Mouse (Mus musculus) layer of hippocampus, adult 18-20 months (tissue): ENCODE data around the gene Obsl1. TPM values are rescaled to one million over a fixed set of nuclear protein-coding genes. Genes with fewer than 3 reads are reported as not detected.

Experiments used
- DNase-seq, 2 experiments: peaks; one replicate each; pipeline ENCODE4 v3.0.0; 2022; ENCODE audit warnings: low spot score in 2 of 2
- total RNA-seq, 2 experiments: library from RNA; stranded (reverse); gene quantifications; 2 replicates each; pipeline ENCODE4 v1.2.3; 2021

Obsl1 gene
- total RNA-seq, 2 experiments from 2014 or later = 18.3 to 19.2 TPM

DNA sequence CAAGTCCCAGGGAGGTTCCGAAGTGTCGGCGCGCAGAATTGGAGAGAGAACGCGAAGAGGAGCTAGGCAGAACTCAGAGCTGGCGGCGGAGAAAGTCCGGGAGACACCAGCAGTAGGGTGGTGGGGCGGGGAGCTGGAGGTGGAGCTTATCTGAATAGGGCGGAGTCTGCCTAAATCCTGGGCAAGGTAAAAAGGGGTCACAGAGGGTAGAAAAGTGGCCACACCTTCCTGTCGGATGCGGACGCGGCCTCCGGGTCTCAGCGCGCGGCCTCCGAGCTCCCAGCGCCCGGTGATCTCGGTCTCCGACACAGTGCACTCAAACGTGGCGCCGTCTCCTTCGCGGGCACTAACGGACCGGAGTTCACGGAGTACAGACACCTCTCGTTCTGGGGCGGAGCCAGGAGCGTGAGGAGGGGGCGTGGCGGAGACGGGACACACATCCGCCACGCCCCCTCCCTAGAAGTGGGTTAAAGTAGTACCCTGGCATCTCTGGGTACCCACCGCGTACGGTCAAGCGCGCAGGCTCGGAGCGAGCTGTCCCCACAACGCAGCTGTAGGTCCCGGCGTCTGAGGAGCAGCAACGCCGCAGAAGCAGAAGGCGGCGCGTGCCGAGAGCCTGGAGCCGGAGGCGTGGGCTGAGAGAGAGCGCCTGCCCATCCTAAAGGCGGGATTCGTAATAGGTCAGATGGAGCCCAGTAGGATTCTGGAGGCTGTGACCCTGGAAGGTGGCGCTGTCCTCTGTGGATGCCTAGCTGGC is 18.7 kb downstream of the Obsl1 start:
- DNase-seq = peak in 1 of 2 experiments; percentile 60

GRCm38 (mm10) chr1:75487040-75487404 is 19.2 kb downstream of the Obsl1 start:
- no peak for DNase-seq

DNA sequence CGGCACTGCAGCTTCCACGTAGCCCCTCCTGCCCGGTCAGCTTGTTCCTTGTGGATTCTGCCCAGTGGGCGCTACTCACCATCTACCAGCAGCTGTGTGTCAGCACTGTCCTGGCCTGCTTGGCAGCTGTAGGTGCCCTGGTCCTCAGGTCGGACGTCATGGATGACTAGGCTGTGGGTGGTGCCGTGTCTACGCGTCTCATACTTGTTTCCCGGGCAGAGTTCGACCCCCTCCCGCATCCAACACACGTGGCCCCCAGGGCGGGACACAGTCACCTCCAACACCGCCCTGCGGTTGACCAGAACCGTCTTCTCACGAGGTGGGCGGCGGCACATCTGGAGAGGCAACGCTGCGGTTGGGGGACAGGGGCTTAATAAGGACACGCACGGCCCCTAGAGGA is 19.7 kb downstream of the Obsl1 start:
- DNase-seq = no peak

- peak in 1 of 2 experiments; percentile 66 for DNase-seq
Measured at GRCm38 (mm10) chr1:75480735-75481134, 25.5 kb downstream of the Obsl1 start.

GRCm38 (mm10) chr1:75480036-75480435 is 26.2 kb downstream of the Obsl1 start:
- no peak for DNase-seq

GRCm38 (mm10) chr1:75479635-75479989 is 26.6 kb downstream of the Obsl1 start:
- peak in 1 of 2 experiments; percentile 34 for DNase-seq

- peak; percentile 96 to 98 for DNase-seq
Measured at GRCm38 (mm10) chr1:75478916-75479634, 27.2 kb downstream of the Obsl1 start, which contains the start of the genes Chpf and Tmem198. Gene Chpf, minus strand, starts transcription at chr1:75479307. Gene Tmem198, plus strand, starts transcription at chr1:75479532.

GRCm38 (mm10) chr1:75478497-75478896 is 27.8 kb downstream of the Obsl1 start:
- DNase-seq = no peak

DNA sequence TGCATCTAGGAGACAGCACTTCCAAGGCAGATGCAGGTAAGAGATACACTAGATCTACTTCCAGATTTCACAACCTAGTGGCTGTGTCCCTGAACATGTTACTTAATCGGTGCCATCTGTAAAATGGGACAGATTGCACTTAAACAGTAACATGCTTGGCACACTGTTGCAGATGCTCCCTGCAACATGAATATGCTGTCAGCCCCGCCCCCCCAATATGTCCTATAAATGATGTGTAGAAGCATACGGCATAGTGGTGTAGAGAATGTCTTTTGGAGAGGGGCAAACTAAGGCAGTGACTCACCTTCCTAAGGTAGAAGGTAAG is 28.3 kb downstream of the Obsl1 start:
- DNase-seq = peak in 1 of 2 experiments; percentile 70

DNA sequence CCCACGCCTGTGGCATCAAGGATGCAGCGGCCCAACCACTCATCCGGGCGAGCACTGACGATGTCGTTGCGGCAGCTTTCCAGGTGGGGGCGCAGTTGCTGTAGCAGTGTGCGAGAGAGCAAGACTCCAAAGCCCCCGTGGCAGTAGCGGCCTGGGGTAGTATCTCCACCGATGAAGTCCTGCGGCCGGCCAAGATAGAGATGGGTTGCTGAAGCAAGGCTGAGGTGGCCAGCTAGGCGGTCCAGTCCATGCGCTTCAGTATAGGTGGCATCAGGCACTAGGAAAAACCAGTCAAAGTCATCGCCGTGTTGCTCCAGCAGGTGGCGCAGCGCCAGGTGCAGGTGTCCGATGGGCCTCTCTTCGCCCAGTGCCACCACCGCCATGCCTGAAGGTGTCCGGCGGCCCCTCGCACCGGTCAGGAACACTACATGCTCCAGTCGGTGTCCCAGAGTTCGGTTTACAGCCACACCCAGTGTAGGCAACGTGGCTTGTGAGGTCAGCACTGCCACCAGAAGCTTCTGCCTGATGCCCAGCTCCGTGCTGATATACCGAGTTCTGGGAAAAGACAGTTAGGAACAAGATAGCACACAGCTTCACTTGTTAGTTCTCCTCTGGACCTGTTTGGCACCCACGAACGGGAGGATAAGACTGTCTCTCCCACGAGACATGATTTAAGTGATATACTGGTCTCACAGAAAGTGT is 28.8 kb downstream of the Obsl1 start:
- DNase-seq = peak; percentile 71 to 87

GRCm38 (mm10) chr1:75476441-75476840 is 29.8 kb downstream of the Obsl1 start:
- no peak for DNase-seq

DNA sequence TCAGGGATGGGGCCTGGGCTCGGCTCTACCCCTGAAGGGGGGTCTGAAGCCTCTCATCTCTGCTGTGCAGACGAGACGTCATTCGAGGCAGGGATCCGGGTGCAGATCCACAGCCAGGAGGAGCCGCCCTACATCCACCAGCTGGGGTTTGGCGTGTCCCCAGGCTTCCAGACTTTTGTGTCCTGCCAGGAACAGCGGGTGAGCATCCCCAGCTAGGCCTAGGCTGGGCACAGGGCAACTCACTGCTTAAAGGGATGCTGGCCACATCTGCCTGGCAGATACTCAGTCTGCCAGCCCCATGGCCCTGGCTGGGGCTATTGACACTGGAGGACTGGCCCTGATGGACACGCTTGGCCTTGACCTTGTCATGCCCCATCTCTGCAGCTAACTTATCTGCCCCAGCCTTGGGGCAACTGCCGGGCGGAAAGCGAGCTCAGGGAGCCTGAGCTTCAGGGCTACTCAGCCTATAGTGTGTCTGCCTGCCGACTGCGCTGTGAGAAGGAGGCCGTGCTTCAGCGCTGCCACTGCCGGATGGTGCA is 36.9 kb downstream of the Obsl1 start:
- DNase-seq = no peak

DNA sequence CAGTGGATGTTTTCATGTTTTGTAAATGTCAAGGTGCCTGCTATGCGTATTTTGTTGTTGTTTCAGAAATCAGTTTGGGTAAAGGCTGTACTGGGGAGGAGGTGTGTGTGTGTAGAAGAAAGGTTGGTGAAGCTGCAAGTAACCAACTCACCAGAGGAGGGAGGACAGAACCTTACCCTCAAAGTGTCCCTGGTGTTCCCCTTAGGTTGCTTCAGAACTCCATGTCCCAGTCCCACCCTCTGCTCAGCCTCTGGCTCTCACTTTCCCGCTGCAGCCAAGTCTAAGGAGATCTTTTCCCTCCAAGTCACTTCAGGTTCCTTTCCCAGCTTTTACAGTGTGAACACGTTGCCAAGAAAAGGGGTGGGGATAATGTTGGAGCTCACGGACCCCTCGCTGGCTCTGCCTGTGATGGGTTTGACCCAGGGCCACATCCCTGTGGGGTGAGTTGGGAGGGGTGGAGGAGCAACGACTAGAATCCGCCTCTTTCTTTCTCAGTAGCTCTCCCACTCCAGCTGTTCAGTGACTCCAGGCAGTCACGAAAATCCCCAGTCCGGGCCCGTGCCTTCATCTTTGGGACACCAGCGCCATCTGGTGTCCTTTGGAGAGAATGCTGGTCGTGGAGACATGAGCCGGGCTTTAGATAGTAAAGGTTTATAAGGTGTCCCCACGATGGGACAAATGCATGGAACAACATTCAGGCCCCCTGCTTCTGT is 38.9 kb downstream of the Obsl1 start:
- peak; percentile 67 to 90 for DNase-seq

DNA sequence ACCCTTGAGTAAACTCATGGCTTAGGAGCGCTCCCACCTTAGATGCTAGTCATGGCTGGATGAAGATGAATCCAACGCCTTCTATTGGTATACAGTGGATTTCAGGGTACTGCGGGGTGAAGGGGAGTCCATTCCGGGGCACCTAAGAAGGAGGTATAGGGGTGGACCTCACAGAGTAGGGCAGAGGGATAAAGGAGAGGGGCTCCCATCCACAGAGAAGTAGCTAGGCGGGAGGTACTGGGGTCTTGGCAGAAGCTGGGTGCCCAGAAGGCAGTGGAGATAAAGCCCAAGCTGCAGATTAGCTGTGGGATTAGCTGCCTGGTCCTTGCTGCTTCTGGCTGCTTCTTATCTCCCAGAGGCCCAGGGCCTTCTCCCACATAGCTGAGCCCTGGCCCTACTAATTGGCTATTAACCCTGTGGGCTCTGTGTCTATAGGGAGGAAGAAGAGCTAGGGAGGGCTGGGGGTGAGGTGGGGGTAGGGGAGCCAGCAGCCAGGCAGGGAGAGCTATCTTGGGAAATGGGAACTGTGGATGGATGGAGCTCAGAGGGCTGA is 42.5 kb downstream of the Obsl1 start:
- no peak for DNase-seq

DNA sequence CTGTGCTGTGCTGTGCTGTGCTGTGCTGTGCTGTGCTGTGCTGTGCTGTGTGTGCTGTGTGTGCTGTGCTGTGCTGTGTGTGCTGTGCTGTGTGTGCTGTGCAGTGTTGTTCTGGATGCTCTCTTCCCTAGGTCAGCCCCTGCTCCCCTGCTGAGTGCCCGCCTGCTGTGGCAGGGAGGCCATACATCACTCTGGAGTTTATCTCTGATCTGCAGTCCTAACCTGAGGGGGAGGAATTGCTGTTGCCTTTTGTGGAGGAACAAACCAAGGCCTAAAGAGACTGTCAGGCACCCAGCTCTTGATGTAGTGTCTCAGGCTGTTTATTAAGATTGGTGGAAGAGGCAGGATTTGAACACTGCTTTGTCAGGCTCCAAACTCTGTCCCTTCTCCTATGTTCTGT is 43.6 kb downstream of the Obsl1 start:
- no peak for DNase-seq

DNA sequence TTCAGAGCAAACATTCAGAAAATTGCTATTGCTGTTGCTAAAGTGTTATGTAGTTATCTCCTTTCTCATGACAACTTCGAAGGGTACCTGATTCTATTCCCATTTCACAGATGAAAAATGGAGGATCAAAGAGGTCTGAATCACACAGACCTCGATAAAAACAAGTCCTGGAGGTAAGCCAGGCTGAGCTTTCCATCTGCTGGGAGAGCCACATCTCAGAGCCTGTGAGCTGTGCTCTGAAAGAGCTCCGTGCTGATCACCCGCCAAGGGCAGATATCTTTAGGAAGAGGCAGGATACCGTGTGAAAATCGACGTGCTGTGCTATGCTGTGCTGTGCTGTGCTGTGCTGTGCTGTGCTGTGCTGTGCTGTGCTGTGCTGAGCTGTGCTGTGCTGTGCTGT is 46.0 kb downstream of the Obsl1 start:
- no peak for DNase-seq

DNA sequence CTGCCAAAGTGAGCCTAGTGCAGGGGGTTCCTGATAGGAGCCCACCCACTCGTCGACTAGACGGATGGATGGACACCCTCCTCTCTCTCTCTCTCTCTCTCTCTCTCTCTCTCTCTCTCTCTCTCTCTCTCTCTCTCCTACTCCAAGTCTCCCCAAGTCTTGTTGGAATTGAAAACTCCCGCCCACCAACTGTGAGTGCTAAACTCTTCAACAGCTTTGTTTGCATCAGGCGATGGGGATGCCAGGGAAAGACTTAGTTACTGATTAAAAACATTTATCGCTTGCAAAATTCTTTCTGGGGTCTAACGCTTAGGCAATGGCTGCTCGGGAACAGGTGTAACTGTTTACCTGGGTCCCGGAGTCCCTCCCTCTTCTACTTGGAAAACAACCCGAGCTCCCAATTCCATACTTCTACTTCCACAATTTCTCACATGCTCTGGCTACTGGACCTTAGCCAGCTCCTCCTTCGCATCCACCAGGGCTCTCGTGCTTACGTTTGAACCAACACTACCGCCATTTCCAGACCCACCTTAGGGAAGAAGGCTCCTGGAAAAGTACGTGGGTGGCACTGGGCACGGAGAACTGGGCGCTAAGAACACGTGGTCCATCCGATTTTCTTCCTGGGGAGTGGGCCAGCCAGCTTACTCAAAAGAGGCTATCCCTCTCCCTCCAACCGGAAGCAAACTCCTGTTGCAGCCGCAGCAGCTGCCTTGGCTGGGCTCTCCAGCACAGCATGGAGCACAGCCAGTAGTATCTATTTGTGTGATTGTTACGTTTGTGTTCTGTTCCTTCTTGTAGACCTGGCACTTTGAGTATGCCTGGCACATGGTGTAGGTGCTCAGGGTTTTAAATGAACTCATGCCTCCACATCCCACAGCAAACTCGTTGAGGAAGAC is 47.2 kb downstream of the Obsl1 start:
- peak; percentile 50 to 67 for DNase-seq

DNA sequence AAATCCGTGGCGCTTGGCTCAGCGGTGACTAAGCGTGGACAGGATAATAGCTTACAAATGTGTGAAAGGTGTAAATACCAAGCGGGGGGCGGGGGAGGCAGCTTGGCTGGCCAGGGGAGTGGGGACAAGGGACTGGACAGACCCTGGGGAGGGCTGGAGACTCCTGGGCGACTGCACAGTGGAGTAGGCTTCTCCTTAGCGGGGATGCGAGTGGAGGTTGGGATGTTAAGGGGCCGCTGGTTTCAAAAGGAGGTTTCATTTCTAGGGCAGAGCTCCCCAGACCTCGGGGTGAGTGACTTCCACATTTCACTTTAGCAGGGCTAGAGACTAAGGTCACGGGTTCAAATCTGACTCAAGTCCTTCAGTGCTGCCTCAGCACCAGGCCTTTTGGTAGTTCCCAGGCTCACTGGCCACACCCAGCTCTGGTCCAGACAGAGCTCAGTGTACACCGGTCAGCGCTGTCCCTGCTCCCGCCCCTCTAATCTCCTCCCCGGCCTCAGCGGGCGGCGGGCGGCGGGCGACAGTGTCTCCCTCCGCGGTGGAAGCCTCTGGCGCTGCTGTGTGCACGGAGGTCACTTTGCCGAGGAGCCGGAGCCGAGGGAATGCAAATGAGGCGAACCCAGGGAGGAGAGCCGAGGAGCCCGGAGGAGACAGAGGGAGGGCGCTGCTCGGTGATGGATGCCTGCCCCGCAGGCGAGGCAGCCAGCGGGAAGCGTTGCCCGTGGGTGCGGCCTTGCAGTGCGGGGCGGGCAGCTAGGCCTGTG is 48.0 kb downstream of the Obsl1 start:
- DNase-seq = peak in 1 of 2 experiments; percentile 41

- no peak for DNase-seq
Measured at GRCm38 (mm10) chr1:75457710-75458024, 48.6 kb downstream of the Obsl1 start.
